ENCODE assay signal across 25 mouse cellular contexts in the genomic region with DNA sequence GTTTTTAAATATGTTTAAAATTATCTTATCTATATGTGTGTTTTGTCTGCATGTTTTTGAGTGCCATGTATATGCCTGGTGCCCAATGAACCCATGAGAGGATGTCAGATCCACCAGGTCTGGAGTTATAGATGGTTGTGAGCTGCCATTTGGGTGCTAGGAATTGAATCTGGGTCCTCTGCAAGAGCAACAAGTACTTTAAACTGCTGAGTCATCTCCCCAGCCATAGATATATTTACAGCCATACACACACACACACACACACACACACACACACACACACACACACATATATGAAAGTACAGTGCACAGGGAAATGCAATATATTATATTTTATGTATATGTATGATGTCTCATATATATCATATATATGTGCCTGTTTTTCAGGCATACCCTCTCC. TPM values are rescaled to one million over a fixed set of nuclear protein-coding genes. Genes with fewer than 3 reads are reported as not detected.
DNase-seq lines count a peak whose midpoint lies in the region; ATAC-seq and TF ChIP-seq lines count a peak whose summit lies in the region.
"Had no signal": no experiment of that assay in that cellular context is flagged by ENCODE, and none has a peak within 500 bp of the region (broad histone marks: within the 10 kb centered on the region; RNA-seq: fewer than 3 reads in every experiment).

No protein-coding gene starts in this region.

- H3K4me2 ChIP-seq in liver, embryonic 11.5 days: no peak overlapping the region
- no peak overlapping the region for H3K4me2 ChIP-seq in liver, postnatal 0 days (ENCODE audit: low read depth, low read length)
- no peak overlapping the region for H3K4me2 ChIP-seq in CH12.LX (ENCODE audit: insufficient read depth, low read depth, poor library complexity, severe bottlenecking)
- no peak overlapping the region for H3K4me2 ChIP-seq in liver, embryonic 14.5 days (ENCODE audit: low read depth)
- H3K4me2 ChIP-seq: embryonic facial prominence, embryonic 12.5 days; embryonic facial prominence, embryonic 15.5 days; hindbrain, embryonic 13.5 days had no signal

- H3K27ac ChIP-seq in liver, embryonic 11.5 days (ENCODE audit: low read depth, low read length): peak overlapping the region; percentile 78
- H3K27ac ChIP-seq in liver, postnatal 0 days (ENCODE audit: low read depth): no peak overlapping the region
- no peak overlapping the region for H3K27ac ChIP-seq in CH12.LX (ENCODE audit: insufficient read depth, low read depth)
- H3K27ac ChIP-seq in liver, embryonic 14.5 days: peak overlapping the region; percentile 43
- H3K27ac ChIP-seq: embryonic facial prominence, embryonic 12.5 days; embryonic facial prominence, embryonic 15.5 days; heart, adult 2 months had no signal

- H3K79me2 ChIP-seq in CH12.LX (replicated peaks; ENCODE audit: control insufficient read depth, extremely low read depth, insufficient read depth, poor library complexity, severe bottlenecking): no peaks in the 10 kb centered on the region

- no peaks in the 10 kb centered on the region for H3K27me3 ChIP-seq in liver, embryonic 11.5 days (replicated peaks; ENCODE audit: control insufficient read depth, insufficient read depth, low read length)
- H3K27me3 ChIP-seq in liver, postnatal 0 days (ENCODE audit: insufficient read depth, low read length): no peaks in the 10 kb centered on the region
- H3K27me3 ChIP-seq in CH12.LX (replicated peaks): no peaks in the 10 kb centered on the region
- no peaks in the 10 kb centered on the region for H3K27me3 ChIP-seq in liver, embryonic 14.5 days (ENCODE audit: control insufficient read depth, insufficient read depth, low read length)
- H3K27me3 ChIP-seq: embryonic facial prominence, embryonic 12.5 days; embryonic facial prominence, embryonic 15.5 days; Patski had no signal

- in situ Hi-C loops in CH12.LX (cut with MboI; ENCODE audit: low pct_ligation_motif_present, low pct_unique_long_range_greater_than_20kb, low sequenced_read_pairs): loop anchor here (10.0 to 25.0 kb wide), 2 partner anchors 538 to 706 kb away; a partner anchor contains a TSS

- no peak for TF ChIP-seq RAD21 in CH12.LX (IDR thresholded peaks at IDR 0.05; ENCODE audit: low read depth, low read length)

- H3K4me3 ChIP-seq in liver, embryonic 11.5 days (ENCODE audit: low read depth, low read length): no peak overlapping the region
- no peak overlapping the region for H3K4me3 ChIP-seq in liver, postnatal 0 days (ENCODE audit: low read depth, low read length)
- no peak overlapping the region for H3K4me3 ChIP-seq in CH12.LX (replicated peaks in 1 of 3; ENCODE audit: low read depth in 2 of 3, low read length in 2 of 3, poor library complexity in 1 of 3)
- H3K4me3 ChIP-seq in liver, embryonic 14.5 days (ENCODE audit: insufficient read depth in 1 of 2, low read depth in 2 of 2, low read length in 2 of 2): no peak overlapping the region
- H3K4me3 ChIP-seq: embryonic facial prominence, embryonic 12.5 days; embryonic facial prominence, embryonic 15.5 days; heart, adult 2 months; heart, embryonic 10.5 days; hindbrain, embryonic 10.5 days; hindbrain, embryonic 13.5 days had no signal

- peaks cover 53% of the 10 kb centered on the region for H3K4me1 ChIP-seq in liver, embryonic 11.5 days (replicated peaks; ENCODE audit: control insufficient read depth, insufficient read depth, low read length)
- H3K4me1 ChIP-seq in liver, postnatal 0 days (ENCODE audit: insufficient read depth): peaks cover 20% of the 10 kb centered on the region
- H3K4me1 ChIP-seq in CH12.LX (ENCODE audit: control insufficient read depth in 1 of 2, insufficient read depth in 2 of 2): peaks cover 0 to 15% of the 10 kb centered on the region in 2 experiments; a peak in 3 of 4 replicates
- H3K4me1 ChIP-seq in liver, embryonic 14.5 days (replicated peaks; ENCODE audit: control insufficient read depth in 2 of 2, insufficient read depth in 2 of 2, low read length in 1 of 2): peaks cover 60 to 66% of the 10 kb centered on the region in 2 experiments

- DNase-seq in liver, embryonic 11.5 days (ENCODE audit: low spot score): no peak
- no peak for DNase-seq in liver, postnatal 0 days
- DNase-seq in CH12.LX (ENCODE audit: extremely low read depth): no peak
- peak in 1 of 3 experiments; percentile 52 for DNase-seq in liver, embryonic 14.5 days (ENCODE audit: low read depth in 3 of 3, low spot score in 3 of 3)
- no peak for DNase-seq in frontal cortex, adult 2 months (ENCODE audit: extremely low spot score in 1 of 2, low spot score in 1 of 2)
- DNase-seq: adrenal gland, postnatal 10 days; adrenal gland, postnatal 36 days; cerebellum, adult 11 months; cerebellum, adult 2 months; cerebellum, adult 9-11 months; cerebellum, postnatal 25 days; gastrocnemius, postnatal 10 days; gastrocnemius, postnatal 36 days; heart, adult 2 months had no signal

- TF ChIP-seq CTCF in liver, postnatal 0 days (IDR thresholded peaks at IDR 0.05; ENCODE audit: low read depth): no peak
- no peak for TF ChIP-seq CTCF in CH12.LX (conservative IDR thresholded peaks at IDR 0.05 in 1 of 2, IDR thresholded peaks at IDR 0.05 in 1 of 2; ENCODE audit: low read depth in 2 of 2, low read length in 2 of 2)
- no peak for TF ChIP-seq CTCF in liver, embryonic 14.5 days (IDR thresholded peaks at IDR 0.05; ENCODE audit: low read depth)

- TF ChIP-seq POLR2A in CH12.LX (IDR thresholded peaks at IDR 0.05; ENCODE audit: low read depth, low read length): no peak

- no peak for ATAC-seq in liver, embryonic 11.5 days (replicated peaks; ENCODE audit: low FRiP score)
- no peak for ATAC-seq in liver, postnatal 0 days
- ATAC-seq in liver, embryonic 14.5 days (ENCODE audit: insufficient read depth): no peak
- ATAC-seq in cerebellum, adult (ENCODE audit: insufficient number of reproducible peaks, low FRiP score, low TSS enrichment): no peak
- ATAC-seq: CD4-positive, CD25-positive, alpha-beta regulatory T cell, adult 4 months; intestine, embryonic 16.5 days; Patski had no signal

- H3K9ac ChIP-seq in liver, embryonic 11.5 days (ENCODE audit: low read depth, low read length): no peak overlapping the region
- no peak overlapping the region for H3K9ac ChIP-seq in liver, postnatal 0 days (replicated peaks)
- H3K9ac ChIP-seq in CH12.LX (ENCODE audit: insufficient read depth, low read depth): no peak overlapping the region
- 0 out of 2 replicates have a peak overlapping the region, but pooled peaks have one; percentile 2 for H3K9ac ChIP-seq in liver, embryonic 14.5 days (replicated peaks)
- H3K9ac ChIP-seq: embryonic facial prominence, embryonic 12.5 days; embryonic facial prominence, embryonic 15.5 days; forebrain, postnatal 0 days; hindbrain, embryonic 13.5 days had no signal

- dilution Hi-C loops in CH12.LX (cut with MboI; ENCODE audit: extremely low pct_ligation_motif_present, extremely low pct_unique_long_range_greater_than_20kb, low sequenced_read_pairs): no loop called here

- no peaks in the 10 kb centered on the region for H3K9me3 ChIP-seq in liver, embryonic 11.5 days (ENCODE audit: control insufficient read depth, low read length)
- H3K9me3 ChIP-seq in liver, postnatal 0 days (ENCODE audit: low read length): no peaks in the 10 kb centered on the region
- no peaks in the 10 kb centered on the region for H3K9me3 ChIP-seq in CH12.LX (replicated peaks; ENCODE audit: low read length)
- H3K9me3 ChIP-seq in liver, embryonic 14.5 days (ENCODE audit: control insufficient read depth, low read length): no peaks in the 10 kb centered on the region
- H3K9me3 ChIP-seq: embryonic facial prominence, embryonic 12.5 days; embryonic facial prominence, embryonic 15.5 days; G1E; heart, embryonic 10.5 days; hindbrain, embryonic 10.5 days; hindbrain, embryonic 13.5 days had no signal

- H3K36me3 ChIP-seq in liver, embryonic 11.5 days (ENCODE audit: control insufficient read depth, insufficient read depth, low read length): no peaks in the 10 kb centered on the region
- H3K36me3 ChIP-seq in liver, postnatal 0 days (replicated peaks; ENCODE audit: insufficient read depth, low read length): no peaks in the 10 kb centered on the region
- no peaks in the 10 kb centered on the region for H3K36me3 ChIP-seq in CH12.LX (replicated peaks in 1 of 2; ENCODE audit: control insufficient read depth in 1 of 2, insufficient read depth in 1 of 2, low read length in 1 of 2)
- H3K36me3 ChIP-seq in liver, embryonic 14.5 days (replicated peaks; ENCODE audit: control insufficient read depth, insufficient read depth, low read depth): no peaks in the 10 kb centered on the region
- H3K36me3 ChIP-seq: embryonic facial prominence, embryonic 12.5 days; embryonic facial prominence, embryonic 15.5 days; G1E; heart, embryonic 10.5 days; hindbrain, embryonic 10.5 days; hindbrain, embryonic 13.5 days had no signal

- TF ChIP-seq EP300 in liver, postnatal 0 days (IDR thresholded peaks at IDR 0.05; ENCODE audit: low read depth): no peak
- TF ChIP-seq EP300 in CH12.LX (IDR thresholded peaks at IDR 0.05; ENCODE audit: low read length): no peak
- no peak for TF ChIP-seq EP300 in liver, embryonic 14.5 days (IDR thresholded peaks at IDR 0.05; ENCODE audit: low read depth)

TF ChIP-seq in CH12.LX, 34 proteins besides CTCF, POLR2A, EP300 and RAD21:
- TF ChIP-seq MAZ (IDR thresholded peaks at IDR 0.05; ENCODE audit: low read depth, low read length) (no peak), NRF1 (IDR thresholded peaks at IDR 0.05; ENCODE audit: low read depth, low read length) (no peak), NELFE (IDR thresholded peaks at IDR 0.05; ENCODE audit: low read depth, low read length) (no peak), MAFK (IDR thresholded peaks at IDR 0.05; ENCODE audit: insufficient replicate concordance, low read length) (peak; percentile 53; the same call in 1 of the 2 replicates), SIN3A (IDR thresholded peaks at IDR 0.05; ENCODE audit: low read length) (no peak), MEF2A (IDR thresholded peaks at IDR 0.05; ENCODE audit: borderline replicate concordance, low read depth, low read length) (no peak)
TF ChIP-seq in CH12.LX: peak in this region for 1.

RNA-seq across cellular contexts. Expression of a gene that starts 30.2 kb away (rescaled TPM):
- polyA plus RNA-seq in liver, embryonic 11.5 days (2014; fragmentation: Nextera tagmentation; extraction: Ambion mirVana): 22.1 and 22.2 TPM in 2 replicates
- polyA plus RNA-seq in liver, postnatal 0 days (2015; fragmentation: Nextera tagmentation; extraction: Ambion mirVana): 6.0 and 6.2 TPM in 2 replicates
- total RNA-seq in CH12.LX (2012; rRNA removed): 22.3 and 23.0 TPM in 2 replicates
- total RNA-seq in CH12.LX (2014; rRNA removed): 25.7 and 26.5 TPM in 2 replicates
- polyA plus RNA-seq in CH12.LX (2012; ENCODE audit: insufficient read length, low read depth): 19.5 and 21.2 TPM in 2 replicates
- polyA plus RNA-seq in liver, embryonic 14.5 days (2012; rRNA removed): 5.2 and 7.5 TPM in 2 replicates
- 9.9 and 11.1 TPM in 2 replicates for polyA plus RNA-seq in liver, embryonic 14.5 days (2014; fragmentation: Nextera tagmentation; extraction: Ambion mirVana)
- polyA plus RNA-seq in frontal cortex, adult 2 months (2012; rRNA removed): 43.9 and 44.5 TPM in 2 replicates

Comparison
In these comparisons a context has a peak if more than half of its experiments do, and no peak if none do; other contexts are left out.
1. H3K27ac ChIP-seq: peak in liver, embryonic 11.5 days (single experiment) and liver, embryonic 14.5 days (single experiment); none in liver, postnatal 0 days (single experiment) and CH12.LX (single experiment).